Mouse (Mus musculus): Measurements from ENCODE around the gene Pnkp. TPM values are rescaled to one million over a fixed set of nuclear protein-coding genes. Genes with fewer than 3 reads are reported as not detected.

Pnkp gene
- 100 to 1,000 TPM in 7 of 26 experiments, 10 to 100 TPM in 19; 17.5 to 135 (median 74.6) TPM for total RNA-seq (2018; cell fraction: chromatin; rRNA removed)
- 10 to 100 TPM; 23.3 to 51.5 (median 35.4) TPM for total RNA-seq (2018; cell fraction: cytosol; rRNA removed)
- 10 to 100 TPM; 17.9 to 77.5 (median 35.3) TPM for total RNA-seq (2018; cell fraction: nucleus; rRNA removed)
- 17.4 to 42.4 TPM (median 36.1 TPM) in 3 replicates for polyA plus RNA-seq (2018)

- Histone ChIP-seq H3K4me3 (ENCODE audit: inconsistent target) (peak within 1 kb of the TSS; percentile 81), H3K79me2 (ENCODE audit: inconsistent target) (peaks cover 70% of the 10 kb centered on the region), H3K36me3 (ENCODE audit: inconsistent target) (peaks cover 8% of the 10 kb centered on the region), H3K27ac (peak within 1 kb of the TSS; percentile 95)
- WGBS (ENCODE audit: missing documents): 0% methylated on average over 28 of the region's 32 CpGs
Measured at GRCm38 (mm10) chr7:44857042-44857552, at the start of gene Pnkp. Gene Pnkp (plus strand): TSS chr7:44857139.

- no peak overlapping the region for H3K27ac ChIP-seq
- WGBS (ENCODE audit: missing documents): 68% methylated on average over 2 of the region's 2 CpGs
- H3K4me3 ChIP-seq (ENCODE audit: inconsistent target): no peak overlapping the region
- no peaks in the 10 kb centered on the region for H3K36me3 ChIP-seq (ENCODE audit: inconsistent target)
- H3K79me2 ChIP-seq (ENCODE audit: inconsistent target): no peaks in the 10 kb centered on the region; the same call in 1 of the 2 replicates
Measured at GRCm38 (mm10) chr7:44808927-44809326, 48.0 kb upstream of the Pnkp start.

GRCm38 (mm10) chr7:44809466-44809865 is 47.5 kb upstream of the Pnkp start:
- Histone ChIP-seq H3K36me3 (ENCODE audit: inconsistent target) (no peaks in the 10 kb centered on the region), H3K27ac (no peak overlapping the region), H3K4me3 (ENCODE audit: inconsistent target) (no peak overlapping the region), H3K79me2 (ENCODE audit: inconsistent target) (no peaks in the 10 kb centered on the region; the same call in 1 of the 2 replicates)
- 97% methylated on average over 3 of the region's 3 CpGs for WGBS (ENCODE audit: missing documents)

- 86% methylated on average over 4 of the region's 4 CpGs for WGBS (ENCODE audit: missing documents)
- Histone ChIP-seq H3K36me3 (ENCODE audit: inconsistent target) (no peaks in the 10 kb centered on the region), H3K4me3 (ENCODE audit: inconsistent target) (no peak overlapping the region), H3K27ac (no peak overlapping the region), H3K79me2 (ENCODE audit: inconsistent target) (no peaks in the 10 kb centered on the region; the same call in 1 of the 2 replicates)
Measured at GRCm38 (mm10) chr7:44810365-44810764, 46.6 kb upstream of the Pnkp start.

GRCm38 (mm10) chr7:44810819-44811557 is 46.0 kb upstream of the Pnkp start:
- Histone ChIP-seq H3K79me2 (ENCODE audit: inconsistent target) (no peaks in the 10 kb centered on the region; the same call in 1 of the 2 replicates), H3K27ac (no peak overlapping the region), H3K4me3 (ENCODE audit: inconsistent target) (no peak overlapping the region), H3K36me3 (ENCODE audit: inconsistent target) (no peaks in the 10 kb centered on the region)
- 91% methylated on average over 7 of the region's 7 CpGs for WGBS (ENCODE audit: missing documents)

- Histone ChIP-seq H3K4me3 (ENCODE audit: inconsistent target) (no peak overlapping the region), H3K27ac (no peak overlapping the region), H3K36me3 (ENCODE audit: inconsistent target) (no peaks in the 10 kb centered on the region), H3K79me2 (ENCODE audit: inconsistent target) (peaks cover 13% of the 10 kb centered on the region)
- 98% methylated on average over 15 of the region's 20 CpGs for WGBS (ENCODE audit: missing documents)
Measured at GRCm38 (mm10) chr7:44812651-44813325, 44.2 kb upstream of the Pnkp start.

GRCm38 (mm10) chr7:44813985-44814384 is 43.0 kb upstream of the Pnkp start:
- Histone ChIP-seq H3K4me3 (ENCODE audit: inconsistent target) (no peak overlapping the region), H3K27ac (no peak overlapping the region), H3K36me3 (ENCODE audit: inconsistent target) (no peaks in the 10 kb centered on the region), H3K79me2 (ENCODE audit: inconsistent target) (peaks cover 25% of the 10 kb centered on the region)
- WGBS (ENCODE audit: missing documents): 96% methylated on average over 3 of the region's 3 CpGs

GRCm38 (mm10) chr7:44814423-44814822 is 42.5 kb upstream of the Pnkp start:
- Histone ChIP-seq H3K27ac (no peak overlapping the region), H3K4me3 (ENCODE audit: inconsistent target) (no peak overlapping the region), H3K79me2 (ENCODE audit: inconsistent target) (peaks cover 29% of the 10 kb centered on the region), H3K36me3 (ENCODE audit: inconsistent target) (no peaks in the 10 kb centered on the region)
- WGBS (ENCODE audit: missing documents): 90% methylated on average over 2 of the region's 4 CpGs

GRCm38 (mm10) chr7:44814952-44815553 is 41.9 kb upstream of the Pnkp start:
- H3K79me2 ChIP-seq (ENCODE audit: inconsistent target): peaks cover 35% of the 10 kb centered on the region
- H3K36me3 ChIP-seq (ENCODE audit: inconsistent target): no peaks in the 10 kb centered on the region
- 63% methylated on average over 11 of the region's 14 CpGs for WGBS (ENCODE audit: missing documents)
- peak overlapping the region; percentile 93 for H3K27ac ChIP-seq
- peak overlapping the region; percentile 90 for H3K4me3 ChIP-seq (ENCODE audit: inconsistent target)

GRCm38 (mm10) chr7:44815721-44816469 is 41.0 kb upstream of the Pnkp start, which contains the start of the genes Nup62 and Il4i1:
Gene Nup62 (plus strand): TSS chr7:44816088.
Gene Il4i1 (plus strand): TSS chr7:44816387.
- Histone ChIP-seq H3K36me3 (ENCODE audit: inconsistent target) (no peaks in the 10 kb centered on the region), H3K27ac (peak within 1 kb of the TSS; percentile 93), H3K79me2 (ENCODE audit: inconsistent target) (peaks cover 44% of the 10 kb centered on the region), H3K4me3 (ENCODE audit: inconsistent target) (peak within 1 kb of the TSS; percentile 90)
- WGBS (ENCODE audit: missing documents): under 1% methylated on average over 61 of the region's 62 CpGs

- peaks cover 50% of the 10 kb centered on the region for H3K79me2 ChIP-seq (ENCODE audit: inconsistent target)
- WGBS (ENCODE audit: missing documents): under 1% methylated on average over 57 of the region's 57 CpGs
- no peaks in the 10 kb centered on the region for H3K36me3 ChIP-seq (ENCODE audit: inconsistent target)
- H3K4me3 ChIP-seq (ENCODE audit: inconsistent target): peak within 1 kb of the TSS; percentile 90
- H3K27ac ChIP-seq: peak within 1 kb of the TSS; percentile 93
Measured at GRCm38 (mm10) chr7:44816470-44817021, 40.4 kb upstream of the Pnkp start, which contains the start of gene Atf5. Gene Atf5 (minus strand): TSS chr7:44816658.

GRCm38 (mm10) chr7:44817441-44817840 is 39.5 kb upstream of the Pnkp start:
- WGBS (ENCODE audit: missing documents): 20% methylated on average over 3 of the region's 3 CpGs
- H3K27ac ChIP-seq: peak overlapping the region; percentile 93
- H3K79me2 ChIP-seq (ENCODE audit: inconsistent target): peaks cover 59% of the 10 kb centered on the region
- no peaks in the 10 kb centered on the region for H3K36me3 ChIP-seq (ENCODE audit: inconsistent target)
- H3K4me3 ChIP-seq (ENCODE audit: inconsistent target): peak overlapping the region; percentile 90

- Histone ChIP-seq H3K36me3 (ENCODE audit: inconsistent target) (no peaks in the 10 kb centered on the region), H3K27ac (peak overlapping the region; percentile 93), H3K4me3 (ENCODE audit: inconsistent target) (peak overlapping the region; percentile 90), H3K79me2 (ENCODE audit: inconsistent target) (peaks cover 67% of the 10 kb centered on the region)
- 67% methylated on average over 2 of the region's 2 CpGs for WGBS (ENCODE audit: missing documents)
Measured at GRCm38 (mm10) chr7:44818164-44818563, 38.8 kb upstream of the Pnkp start.

All from macrophage (primary cell).